Mouse (Mus musculus): ENCODE data around the gene Map3k20.

DNA sequence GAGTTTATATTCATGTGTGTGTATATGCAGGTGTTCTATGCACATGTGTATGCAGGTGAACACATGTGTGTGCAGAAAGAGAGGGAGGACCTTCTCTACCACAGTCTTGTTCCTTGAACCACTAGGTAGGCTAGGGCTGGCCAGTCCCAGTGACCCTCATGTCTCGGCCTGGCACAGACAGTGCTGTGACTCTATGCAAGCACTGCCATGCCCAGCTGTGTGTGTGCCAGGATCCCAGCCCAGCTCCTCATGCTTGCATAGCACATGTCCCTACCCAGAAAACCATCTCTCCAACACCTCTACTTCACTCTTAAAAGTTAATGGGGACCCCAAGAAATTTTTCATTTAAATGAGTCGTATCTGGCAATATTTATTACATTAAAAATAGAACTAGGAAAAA, 106.3 kb downstream of the Map3k20 start:
- TF ChIP-seq CTCF (IDR thresholded peaks at IDR 0.05; ENCODE audit: control insufficient read depth, insufficient read depth, low read length) (no peak), POLR2A (IDR thresholded peaks at IDR 0.05; ENCODE audit: borderline replicate concordance, control insufficient read depth, low read depth, low read length) (no peak)

All from bone marrow, adult 2 months (tissue).